Mouse (Mus musculus) heart, postnatal 10 days (tissue): ENCODE measurements at regions not wholly inside any gene's neighbourhood (a gene's known extent, or its start where the extent isn't known, plus 50 kb on each side); places are given as distances from the start of the nearest gene placed in this dataset.
A peak's percentile ranks its signal among the peaks of the same experiment; 100 is the strongest.
"Not testable (repeated sequence)": the region's sequence is repeated elsewhere in the genome, so short reads cannot be mapped to it uniquely, and the experiment has no call there.

Source experiments
- DNase-seq, 2 experiments: peaks; one replicate each; pipeline ENCODE4 v3.0.0; 2021
- intact Hi-C: fragments of 180-260 bp; cut with DNase I; formaldehyde crosslinking; loops from one replicate; pipeline ENCODE4 v1.15.1; 2025

DNA sequence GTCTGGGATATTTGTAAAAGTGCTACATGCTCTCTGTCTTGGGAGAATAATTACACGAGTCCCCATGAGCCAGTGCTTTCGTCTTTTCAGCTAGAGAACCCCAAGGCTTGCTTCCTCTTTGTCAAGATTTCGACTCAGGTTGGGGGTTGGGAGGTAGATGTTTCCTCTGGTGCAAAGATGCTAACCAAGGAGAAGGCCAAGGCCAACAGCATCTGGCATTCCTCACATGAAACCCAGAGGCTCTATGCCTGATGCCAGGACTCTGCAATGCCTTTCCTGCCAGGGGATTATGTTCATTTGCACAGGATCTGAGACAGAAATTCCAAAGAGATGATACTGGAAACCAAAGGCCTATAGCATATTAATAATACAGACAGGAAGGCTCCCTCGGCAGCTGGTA, 198.2 kb upstream of the Six2 start:
- intact Hi-C loops, result no loop called here
- no peak for DNase-seq

- intact Hi-C loops, result no loop called here
- DNase-seq, result no peak
These were observed 193.6 kb upstream of the Six2 start for GRCm38 (mm10) chr17:85881636-85882170.

- intact Hi-C loops, result no loop called here
- DNase-seq, result no peak
These were observed 193.0 kb upstream of the Six2 start for GRCm38 (mm10) chr17:85881046-85881445.

- intact Hi-C loops, result no loop called here
- DNase-seq, result peak in 1 of 2 experiments; percentile 23
These were observed 189.4 kb upstream of the Six2 start for GRCm38 (mm10) chr17:85877426-85877825.

DNA sequence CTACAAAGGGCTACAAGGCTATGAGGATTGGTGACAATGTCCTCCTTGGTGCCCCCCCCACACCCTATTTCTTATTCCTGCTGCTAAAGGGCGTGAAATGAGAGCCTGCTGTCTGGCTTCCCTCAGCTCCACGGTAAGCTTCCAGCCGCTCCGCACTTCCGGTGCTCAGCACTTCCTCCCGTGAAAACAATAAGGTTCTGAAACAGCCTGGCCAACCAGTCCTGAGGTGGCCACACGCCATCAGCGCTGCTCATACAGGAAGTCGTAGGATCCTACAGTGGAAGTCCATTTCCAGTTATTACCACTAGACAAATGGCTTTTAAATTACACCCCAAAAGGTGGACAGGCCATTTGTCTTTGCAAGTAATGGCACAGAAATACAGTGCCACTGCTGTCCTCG, 188.8 kb upstream of the Six2 start:
- DNase-seq, result peak; percentile 22 to 43
- intact Hi-C loops, result no loop called here

DNA sequence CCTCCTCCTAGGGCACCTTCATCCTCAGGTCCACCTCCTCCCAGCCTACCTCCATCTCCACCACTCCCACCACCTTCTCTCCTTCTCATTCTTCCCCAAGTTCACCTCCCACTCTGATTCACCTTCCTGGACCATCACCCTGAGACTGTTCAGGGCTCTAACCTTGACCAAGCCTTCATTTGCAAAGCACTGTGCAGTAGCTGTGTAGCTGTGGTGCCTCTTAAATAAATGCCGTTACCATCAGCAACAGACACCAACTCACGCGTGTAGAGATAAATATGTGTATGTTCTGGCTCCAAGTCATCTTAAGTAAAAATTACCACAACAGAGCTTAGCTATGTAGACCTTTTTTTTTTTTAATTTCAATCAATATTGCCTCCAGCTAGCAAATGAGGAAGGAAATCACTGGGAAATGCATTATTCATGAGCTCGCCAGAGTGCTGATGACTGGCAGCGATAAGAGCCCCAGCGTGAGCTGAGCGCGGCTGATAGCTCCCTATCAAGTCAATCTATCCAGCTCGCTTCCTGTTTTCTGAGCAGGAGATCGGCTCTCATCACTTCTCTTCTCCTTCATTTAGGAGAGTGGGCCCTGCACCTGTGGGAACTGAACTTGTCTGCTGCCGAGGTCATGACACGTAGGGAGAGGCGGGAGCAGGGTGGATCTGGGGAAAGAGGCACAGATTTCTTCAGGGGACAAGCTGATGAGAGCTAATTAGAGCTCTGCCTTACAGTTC, 185.9 kb upstream of the Six2 start:
- intact Hi-C loops, result no loop called here
- DNase-seq, result no peak

- intact Hi-C loops, result no loop called here
These were observed 184.9 kb upstream of the Six2 start for GRCm38 (mm10) chr17:85872903-85873413.

GRCm38 (mm10) chr17:85870406-85870805, 182.3 kb upstream of the Six2 start:
- DNase-seq, result no peak
- intact Hi-C loops, result no loop called here

More at GRCm38 (mm10) chr17:85872903-85873413, 184.9 kb upstream of the Six2 start:
- DNase-seq, result no peak

- intact Hi-C loops, result no loop called here
These were observed 181.1 kb upstream of the Six2 start for GRCm38 (mm10) chr17:85869179-85869578.

GRCm38 (mm10) chr17:85867945-85868616, 180.0 kb upstream of the Six2 start:
- no peak for DNase-seq
- intact Hi-C loops, result no loop called here

More at GRCm38 (mm10) chr17:85869179-85869578, 181.1 kb upstream of the Six2 start:
- no peak for DNase-seq

DNA sequence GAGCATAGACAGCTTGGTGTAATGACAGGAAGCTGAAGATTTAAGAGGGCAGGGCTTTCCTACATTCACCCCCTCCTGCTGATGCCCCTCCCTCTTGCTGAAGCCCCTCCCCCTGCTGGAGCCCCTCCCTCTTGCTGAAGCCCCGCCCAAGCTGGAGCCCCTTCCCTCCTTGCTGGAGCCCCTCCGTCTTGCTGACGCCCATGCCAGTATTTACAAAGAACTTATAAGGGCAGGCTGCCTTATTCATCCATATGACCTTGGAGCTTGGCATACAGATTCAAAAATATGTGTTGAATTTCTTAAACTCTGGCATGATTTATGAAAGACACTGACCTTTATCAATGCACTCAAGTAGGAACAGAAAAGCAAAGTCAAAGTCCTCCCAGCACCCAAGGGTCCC, 178.5 kb upstream of the Six2 start:
- intact Hi-C loops, result no loop called here
- no peak for DNase-seq

DNA sequence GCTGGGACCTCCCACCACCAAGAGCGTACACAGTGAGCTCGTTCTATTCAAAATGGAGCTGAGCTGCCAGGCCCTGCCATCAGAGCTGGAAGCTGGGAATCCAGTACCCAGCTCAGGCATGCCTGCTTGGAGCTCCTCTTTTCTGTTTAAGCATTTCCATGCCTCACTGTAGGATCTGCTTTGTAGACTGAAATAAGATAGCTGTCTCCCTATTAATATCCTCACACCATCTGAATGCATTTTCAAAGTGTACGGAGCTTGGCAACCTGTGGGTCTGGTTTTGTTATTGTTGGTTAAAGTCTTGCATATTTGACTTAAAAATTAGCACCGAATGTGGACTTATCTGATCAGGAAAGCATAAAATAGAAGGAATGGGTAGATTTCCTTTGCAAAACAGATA, 177.9 kb upstream of the Six2 start:
- intact Hi-C loops, result no loop called here
- DNase-seq, result no peak

GRCm38 (mm10) chr17:85861328-85861727, 173.3 kb upstream of the Six2 start:
- no peak for DNase-seq

DNA sequence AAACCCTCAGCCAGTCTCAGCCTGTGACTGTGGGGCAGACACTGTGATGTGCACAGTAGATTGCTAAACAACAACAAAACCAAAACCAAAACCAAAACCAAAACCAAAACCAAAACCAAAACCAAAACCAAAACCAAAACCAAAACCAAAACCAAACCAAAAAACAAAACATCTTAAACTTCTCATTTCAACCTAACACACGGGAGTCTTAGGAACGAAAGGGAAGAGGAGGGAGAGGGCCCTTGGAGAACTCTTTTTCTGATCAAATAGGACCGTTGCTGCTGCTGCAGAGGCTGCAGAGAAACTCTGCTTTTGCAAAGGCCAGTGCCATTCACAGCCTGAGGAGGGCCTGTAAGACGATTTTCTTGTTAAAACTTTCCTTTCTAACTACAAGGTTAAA, 172.7 kb upstream of the Six2 start:
- DNase-seq, result no peak
- intact Hi-C loops, result no loop called here

More at GRCm38 (mm10) chr17:85861328-85861727, 173.3 kb upstream of the Six2 start:
- intact Hi-C loops, result no loop called here

- DNase-seq, result no peak
- intact Hi-C loops, result no loop called here
These were observed 172.0 kb upstream of the Six2 start for GRCm38 (mm10) chr17:85859926-85860707.

GRCm38 (mm10) chr17:85858516-85858915, 170.4 kb upstream of the Six2 start:
- no peak for DNase-seq
- intact Hi-C loops, result no loop called here

GRCm38 (mm10) chr17:85857705-85858472, 169.8 kb upstream of the Six2 start:
- DNase-seq, result peak; percentile 19 to 26
- intact Hi-C loops, result no loop called here

- DNase-seq, intact Hi-C loops: not testable (repeated sequence)
These were observed 168.8 kb upstream of the Six2 start for GRCm38 (mm10) chr17:85856894-85857293.

DNA sequence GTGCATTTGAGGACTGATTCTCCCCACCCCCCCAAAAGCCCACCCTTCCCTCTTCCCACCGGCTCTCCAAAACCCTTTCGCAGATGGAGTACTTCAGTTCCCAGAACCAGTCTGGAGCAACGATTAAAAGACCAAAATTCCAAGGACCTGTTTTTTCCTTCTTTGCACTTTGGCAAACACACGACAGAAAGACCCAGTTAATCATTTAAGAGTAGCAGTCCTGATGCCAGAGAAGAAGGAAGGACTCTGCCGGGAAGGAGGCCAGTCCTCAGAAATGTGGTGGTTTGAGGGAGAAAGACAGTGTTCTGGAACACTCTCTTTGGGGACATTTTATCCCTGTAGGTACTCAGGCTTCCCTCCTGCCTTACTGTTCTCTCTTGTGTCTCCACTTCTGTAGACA, 165.1 kb upstream of the Six2 start:
- intact Hi-C loops, result no loop called here
- DNase-seq, result no peak

DNA sequence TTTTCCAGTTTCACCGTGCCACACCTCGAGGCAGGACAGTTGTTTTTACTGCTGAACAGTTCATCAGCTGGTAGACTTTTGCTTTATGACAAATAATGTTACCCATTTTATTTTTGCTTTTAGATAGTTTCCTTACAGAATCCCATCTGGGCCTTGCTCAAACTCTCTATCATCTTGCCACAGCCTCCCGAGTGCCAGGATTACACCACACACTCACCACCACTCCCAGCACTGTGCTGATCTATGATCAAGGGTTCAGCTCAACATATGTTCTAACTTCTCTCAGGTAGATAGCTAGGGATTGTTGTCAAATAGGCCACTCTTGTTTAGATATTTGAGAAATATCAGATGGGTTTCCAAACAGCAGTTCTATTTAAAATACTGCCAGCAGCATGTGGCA, 160.5 kb upstream of the Six2 start:
- intact Hi-C loops, result no loop called here
- DNase-seq, result no peak
